Mouse (Mus musculus): ENCODE results near the gene Mcm9.

- TF ChIP-seq CTCF (IDR thresholded peaks at IDR 0.05; ENCODE audit: extremely low read depth, insufficient read length, insufficient replicate concordance, low read depth, low read length), result no peak
- TF ChIP-seq POLR2A (IDR thresholded peaks at IDR 0.05; ENCODE audit: low read depth, low read length), result no peak
Observed at GRCm38 (mm10) chr10:53661788-53662187, 31.5 kb upstream of the Mcm9 start.

All from small intestine, adult 2 months (tissue).